Mouse (Mus musculus) olfactory bulb, adult 2 months (tissue): ENCODE measurements around the gene Tnfaip2.

Experiments used
- CTCF ChIP-seq: fragments of 200-500 bp; IDR thresholded peaks from 2 replicates; pipeline ENCODE4 v1.5.1; 2012; ENCODE audit warnings: low read depth, mild to moderate bottlenecking, low read length, moderate library complexity; ENCODE audit not compliant: insufficient read depth
- POLR2A ChIP-seq: fragments of 200-500 bp; IDR thresholded peaks from 2 replicates; pipeline ENCODE4 v1.6.1; 2012; ENCODE audit warnings: mild to moderate bottlenecking, low read depth, low read length, moderate library complexity; ENCODE audit not compliant: insufficient read depth

- TF ChIP-seq CTCF = no peak
- TF ChIP-seq POLR2A = no peak
These were observed 42.9 kb downstream of the Tnfaip2 start for GRCm38 (mm10) chr12:111485046-111485651.
